Mouse (Mus musculus): ENCODE measurements at regions not wholly inside any gene's neighbourhood (a gene's known extent, or its start where the extent isn't known, plus 50 kb on each side); places are given as distances from the start of the nearest gene placed in this dataset.
"Not testable (repeated sequence)": the region's sequence is repeated elsewhere in the genome, so short reads cannot be mapped to it uniquely, and the experiment has no call there.

DNA sequence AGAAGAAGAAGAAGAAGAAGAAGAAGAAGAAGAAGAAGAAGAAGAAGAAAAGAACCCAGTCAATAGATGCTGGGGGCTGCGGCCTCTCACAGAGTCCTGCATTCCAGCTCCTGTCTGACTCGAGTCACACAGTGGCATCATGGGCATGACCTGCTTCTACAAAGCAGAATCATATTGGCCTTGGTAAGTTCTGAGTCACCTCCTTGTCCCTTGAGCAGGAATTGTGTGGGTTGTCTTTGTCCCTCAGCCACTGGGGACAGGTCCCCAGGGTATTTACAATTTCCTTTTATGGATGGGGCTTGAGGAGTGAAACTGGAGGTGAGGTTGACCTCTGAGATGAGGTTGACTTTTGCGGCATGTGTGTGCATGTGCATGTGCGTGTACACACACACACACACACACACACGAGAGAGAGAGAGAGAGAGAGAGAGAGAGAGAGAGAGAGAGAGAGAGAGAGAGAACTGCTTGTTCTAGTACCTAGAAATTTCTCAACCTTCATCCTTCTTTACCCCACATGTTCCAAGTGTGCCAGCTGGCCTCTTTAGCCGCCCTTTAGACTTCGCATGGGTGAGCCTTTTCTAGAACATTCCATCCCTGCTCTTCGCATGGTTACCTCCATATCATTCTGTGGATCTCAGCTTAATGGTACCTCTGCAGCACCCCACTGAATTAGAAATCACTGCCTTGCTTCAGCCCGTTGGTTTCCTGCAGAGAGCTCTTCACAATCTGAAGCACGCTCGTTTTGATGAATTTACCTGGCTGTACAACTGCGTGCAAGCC lies 283.2 kb downstream of the 4933412E24Rik start:
- no peak for DNase-seq (ENCODE audit: low spot score)

- no peak for DNase-seq (ENCODE audit: low spot score)
Measured at GRCm38 (mm10) chr15:59731129-59731528, 285.3 kb downstream of the 4933412E24Rik start.

- DNase-seq (ENCODE audit: low spot score): no peak
Measured at GRCm38 (mm10) chr15:59728817-59729560, 287.4 kb downstream of the 4933412E24Rik start.

DNA sequence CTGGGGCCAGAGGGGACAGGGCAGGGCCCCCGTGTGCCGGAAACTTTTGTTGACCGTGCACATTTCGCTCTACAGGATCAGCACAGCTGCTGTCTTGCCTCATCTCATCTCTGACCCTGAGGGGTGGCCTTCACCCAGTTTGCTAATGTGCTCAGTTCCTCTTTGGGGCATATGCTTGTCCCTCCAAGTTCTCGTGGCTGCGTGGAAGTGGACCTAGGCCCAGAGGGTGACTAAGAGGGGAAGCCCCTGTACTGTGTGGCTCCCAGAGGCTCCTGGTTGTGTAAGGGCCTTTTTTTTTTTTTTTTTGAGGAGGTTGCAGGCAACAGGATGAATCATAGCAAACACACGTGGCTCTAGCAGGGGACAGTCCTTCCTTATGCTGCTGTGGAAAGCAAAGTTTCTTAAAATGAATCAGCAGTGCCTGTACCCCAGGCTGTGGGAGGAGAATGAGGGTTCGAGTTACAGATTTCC lies 288.2 kb downstream of the 4933412E24Rik start:
- DNase-seq (ENCODE audit: low spot score): peak; percentile 50

DNA sequence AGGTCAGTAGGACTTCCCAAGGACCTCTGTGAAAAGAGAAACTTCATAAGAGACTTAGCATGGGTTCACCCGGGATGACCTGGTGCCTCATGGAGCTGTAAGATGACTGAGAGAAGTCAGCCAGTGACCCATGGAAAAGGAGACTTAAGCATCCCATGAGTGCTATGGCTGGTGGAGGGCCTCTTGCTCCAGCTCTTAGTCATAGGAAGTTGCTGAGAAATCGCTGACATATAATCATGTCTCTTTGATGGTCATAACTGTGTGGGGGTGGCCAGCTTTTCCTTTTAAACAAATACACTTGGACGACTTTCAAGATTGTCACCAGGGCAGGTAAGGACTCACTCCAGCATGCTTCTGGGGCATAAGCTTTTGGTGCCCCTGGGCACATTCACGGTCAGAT lies 290.5 kb downstream of the 4933412E24Rik start:
- no peak for DNase-seq (ENCODE audit: low spot score)

DNA sequence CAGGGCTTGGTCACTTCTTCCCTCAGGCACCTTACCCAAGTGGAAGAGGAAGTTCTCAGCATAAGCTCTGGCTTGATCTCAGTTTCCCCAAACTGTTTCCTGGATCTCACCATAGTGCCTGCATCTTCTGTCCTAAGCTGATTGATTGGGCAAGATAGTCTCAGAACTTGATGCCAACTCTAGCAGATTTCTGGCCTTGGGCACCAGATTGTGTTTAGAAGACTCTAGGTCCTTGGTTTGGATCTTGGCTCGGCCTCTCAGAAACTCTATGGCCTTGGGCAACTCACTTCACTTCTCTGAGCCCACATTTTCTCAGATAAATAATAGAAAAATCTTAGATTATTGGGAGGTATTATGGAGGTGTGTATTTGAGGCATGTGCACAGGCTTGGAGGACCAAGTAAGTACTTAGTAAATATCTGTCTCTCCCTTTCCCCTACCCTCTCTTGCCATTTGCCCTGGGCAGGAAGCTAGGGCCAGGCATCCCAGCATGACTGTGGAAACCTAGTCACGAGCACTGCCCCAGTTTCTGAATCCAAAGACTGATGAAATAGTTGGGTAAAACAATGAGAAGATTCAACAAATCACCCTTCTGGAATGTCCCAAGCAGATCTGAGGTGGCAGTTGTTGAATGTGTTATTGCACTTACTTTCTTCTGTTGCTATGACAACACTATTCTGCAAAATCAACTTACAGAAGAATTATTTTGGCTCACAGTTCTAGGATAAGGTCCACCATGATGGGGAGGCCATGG lies 293.6 kb downstream of the 4933412E24Rik start:
- DNase-seq (ENCODE audit: low spot score): no peak

DNA sequence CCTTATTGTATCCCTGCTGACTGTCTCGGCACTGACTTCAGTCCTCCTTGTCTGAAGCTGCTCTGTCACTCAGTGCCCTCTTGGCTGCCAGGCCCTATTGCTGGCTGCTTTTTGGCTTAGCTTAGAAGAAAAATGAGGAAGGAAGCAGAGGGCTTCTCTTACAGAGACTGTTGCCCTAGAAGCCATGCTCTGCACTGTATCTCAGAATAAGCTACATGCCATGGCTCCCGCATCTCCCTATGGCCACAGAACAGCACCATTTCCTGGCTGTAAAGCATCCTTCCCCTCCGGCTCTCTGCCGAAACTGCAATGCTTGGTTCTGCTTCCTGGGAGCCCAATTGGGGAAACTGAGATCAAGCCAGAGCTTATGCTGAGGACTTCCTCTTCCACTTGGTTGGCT lies 295.0 kb downstream of the 4933412E24Rik start:
- no peak for DNase-seq (ENCODE audit: low spot score)

GRCm38 (mm10) chr15:59721018-59721417 lies 295.4 kb downstream of the 4933412E24Rik start:
- DNase-seq (ENCODE audit: low spot score): peak; percentile 19

- no peak for DNase-seq (ENCODE audit: low spot score)
Measured at GRCm38 (mm10) chr15:59720149-59720548, 296.3 kb downstream of the 4933412E24Rik start.

- DNase-seq (ENCODE audit: low spot score): not testable (repeated sequence)
Measured at GRCm38 (mm10) chr15:59719383-59720128, 296.9 kb downstream of the 4933412E24Rik start.

DNA sequence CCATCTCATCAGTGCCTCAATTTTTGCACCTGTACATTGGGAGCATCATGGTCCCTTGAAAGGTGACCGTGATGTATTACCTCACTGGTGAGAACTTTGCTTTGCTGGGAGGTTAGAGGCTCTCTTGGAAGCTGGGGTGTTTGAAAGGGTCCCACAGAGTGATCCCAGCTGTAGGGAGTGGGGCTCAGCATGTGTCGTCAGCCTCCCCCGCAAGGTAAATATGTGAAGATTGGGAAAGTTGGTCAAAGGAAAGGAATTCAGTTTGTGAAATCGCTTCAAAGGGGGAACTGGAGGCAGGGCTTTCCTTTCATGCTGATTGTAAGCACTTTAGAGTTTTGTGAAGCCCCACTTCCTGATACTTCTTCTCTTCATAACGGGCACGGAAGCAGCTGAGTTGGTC lies 299.5 kb downstream of the 4933412E24Rik start:
- DNase-seq (ENCODE audit: low spot score): no peak

DNA sequence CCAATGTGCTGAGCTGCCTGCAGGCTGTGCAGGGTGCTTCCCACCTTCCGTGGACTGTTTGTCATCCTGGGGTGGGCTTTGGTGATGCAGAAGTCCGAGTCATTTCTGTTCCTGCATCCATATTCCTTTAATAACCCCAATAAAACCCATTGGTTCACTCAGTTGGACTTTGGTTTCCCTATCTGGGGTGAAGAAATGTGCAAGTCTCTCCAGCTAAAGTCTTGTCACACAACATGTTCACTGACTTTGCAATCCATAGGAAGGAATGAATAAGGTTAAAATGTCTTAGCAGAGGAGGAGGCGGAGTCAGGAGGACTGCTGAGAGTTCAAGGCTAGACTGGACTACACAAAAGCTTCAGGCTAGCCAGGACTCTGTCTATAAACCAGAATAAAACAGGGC lies 300.5 kb downstream of the 4933412E24Rik start:
- no peak for DNase-seq (ENCODE audit: low spot score)

GRCm38 (mm10) chr15:59713965-59714739 lies 302.3 kb downstream of the 4933412E24Rik start:
- DNase-seq (ENCODE audit: low spot score): no peak

GRCm38 (mm10) chr15:59712077-59712752 lies 304.2 kb downstream of the 4933412E24Rik start:
- DNase-seq (ENCODE audit: low spot score): no peak

DNA sequence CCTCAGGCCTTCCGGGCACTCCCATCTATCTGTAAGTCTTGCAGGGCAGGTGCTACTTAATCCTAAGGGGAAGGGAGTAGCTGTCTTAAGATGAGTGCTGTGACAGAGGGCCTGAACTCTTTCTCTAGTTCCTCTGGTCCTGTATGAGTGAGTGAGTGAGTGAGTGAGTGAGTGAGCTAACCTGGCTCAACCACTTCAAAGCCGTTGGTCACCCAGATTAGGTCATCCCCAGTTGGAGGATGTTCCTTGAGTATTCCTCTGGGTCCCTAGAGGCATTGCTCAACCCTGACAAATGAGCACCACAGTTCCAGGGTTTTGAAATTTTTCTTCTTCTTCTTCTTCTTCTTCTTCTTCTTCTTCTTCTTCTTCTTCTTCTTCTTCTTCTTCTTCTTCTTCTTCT lies 306.5 kb downstream of the 4933412E24Rik start:
- no peak for DNase-seq (ENCODE audit: low spot score)

GRCm38 (mm10) chr15:59708402-59708801 lies 308.0 kb downstream of the 4933412E24Rik start:
- no peak for DNase-seq (ENCODE audit: low spot score)

DNA sequence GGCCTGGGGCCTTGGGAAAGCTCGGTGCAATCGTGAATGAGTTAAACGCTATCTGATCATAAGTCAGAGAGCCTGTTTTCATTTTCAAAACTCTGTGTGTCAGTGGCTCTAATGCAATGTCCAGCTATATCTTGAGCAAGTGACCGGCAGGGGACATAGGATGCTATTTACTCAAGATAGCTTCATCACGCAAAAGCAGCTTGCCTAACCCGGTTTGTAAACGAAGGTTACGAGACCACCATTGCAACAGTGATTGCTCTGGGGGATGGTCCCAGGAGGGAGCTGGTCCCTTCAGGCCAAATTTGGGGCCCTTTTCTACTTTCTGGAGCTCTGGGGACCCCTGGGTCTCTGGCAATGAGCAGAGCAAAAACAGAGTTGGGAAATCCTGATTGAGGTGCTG lies 309.3 kb downstream of the 4933412E24Rik start:
- no peak for DNase-seq (ENCODE audit: low spot score)
